Mouse (Mus musculus) spleen, postnatal 36 days (tissue): Measurements from ENCODE around the gene Trcg1.

Experiments used
- DNase-seq, 2 experiments: peaks; one replicate each; pipeline ENCODE4 v3.0.0; 2022; ENCODE audit warnings: low spot score in 2 of 2, mixed read lengths in 1 of 2

Gene Trcg1

GRCm38 (mm10) chr9:57232341-57232940 lies 3.9 kb upstream of the Trcg1 start:
- DNase-seq: no peak

GRCm38 (mm10) chr9:57233142-57233541 lies 3.2 kb upstream of the Trcg1 start:
- peak in 1 of 2 experiments; percentile 21 for DNase-seq

GRCm38 (mm10) chr9:57233767-57234166 lies 2.6 kb upstream of the Trcg1 start:
- DNase-seq: no peak

- DNase-seq: no peak
Measured at GRCm38 (mm10) chr9:57237705-57238104, 1.3 kb downstream of the Trcg1 start.

- DNase-seq: no peak
Measured at GRCm38 (mm10) chr9:57238220-57238619, 1.9 kb downstream of the Trcg1 start.

GRCm38 (mm10) chr9:57241111-57241510 lies 4.8 kb downstream of the Trcg1 start:
- DNase-seq: no peak

- DNase-seq: no peak
Measured at GRCm38 (mm10) chr9:57242916-57243315, 6.6 kb downstream of the Trcg1 start.

GRCm38 (mm10) chr9:57244106-57244685 lies 7.8 kb downstream of the Trcg1 start:
- DNase-seq: no peak

GRCm38 (mm10) chr9:57246482-57246881 lies 10.1 kb downstream of the Trcg1 start:
- no peak for DNase-seq

GRCm38 (mm10) chr9:57247201-57247671 lies 10.9 kb downstream of the Trcg1 start:
- no peak for DNase-seq

- no peak for DNase-seq
Measured at GRCm38 (mm10) chr9:57248030-57248942, 11.9 kb downstream of the Trcg1 start.

GRCm38 (mm10) chr9:57250026-57250425 lies 13.7 kb downstream of the Trcg1 start:
- no peak for DNase-seq

GRCm38 (mm10) chr9:57251139-57251538 lies 14.8 kb downstream of the Trcg1 start:
- no peak for DNase-seq

GRCm38 (mm10) chr9:57254061-57254460 lies 17.7 kb downstream of the Trcg1 start:
- DNase-seq: no peak

- no peak for DNase-seq
Measured at GRCm38 (mm10) chr9:57254823-57255495, 18.6 kb downstream of the Trcg1 start.

- DNase-seq: no peak
Measured at GRCm38 (mm10) chr9:57256309-57256708, 20.0 kb downstream of the Trcg1 start.

- no peak for DNase-seq
Measured at GRCm38 (mm10) chr9:57256861-57257260, 20.5 kb downstream of the Trcg1 start.

GRCm38 (mm10) chr9:57257627-57258026 lies 21.3 kb downstream of the Trcg1 start:
- DNase-seq: no peak

- peak; percentile 87 to 90 for DNase-seq
Measured at GRCm38 (mm10) chr9:57259736-57260135, 23.4 kb downstream of the Trcg1 start.

- DNase-seq: no peak
Measured at GRCm38 (mm10) chr9:57260940-57261339, 24.6 kb downstream of the Trcg1 start.

- peak; percentile 70 to 72 for DNase-seq
Measured at GRCm38 (mm10) chr9:57261516-57261912, 25.2 kb downstream of the Trcg1 start.
